Mouse (Mus musculus) limb, embryonic 14.5 days (tissue): ENCODE measurements at regions not wholly inside any gene's neighbourhood (a gene's known extent, or its start where the extent isn't known, plus 50 kb on each side); places are given as distances from the start of the nearest gene placed in this dataset.

ENCODE experiments used
- ATAC-seq: fragments of 200-750 bp; cut with Nextera tagmentation; 2 replicates; pipeline ENCODE4 v1.8.0; 2017; ENCODE audit warnings: low read depth, moderate number of reproducible peaks, moderate TSS enrichment; ENCODE audit not compliant: low FRiP score
- DNase-seq: peaks from one replicate; pipeline ENCODE4 v3.0.0-alpha.2; 2015; ENCODE audit warnings: low spot score
- H3K27ac ChIP-seq: fragments of 300-500 bp; sonication (generic); replicated peaks from 2 replicates; pipeline ENCODE4 v1.5.1; 2014; ENCODE audit warnings: low read depth, mild to moderate bottlenecking, low read length, moderate library complexity, mixed read lengths
- H3K27me3 ChIP-seq: fragments of 300-500 bp; sonication (generic); 2 replicates; pipeline ENCODE4 v1.6.1; 2014; ENCODE audit warnings: low read length, mixed read lengths; ENCODE audit not compliant: control insufficient read depth, insufficient read depth
- H3K36me3 ChIP-seq: fragments of 300-500 bp; sonication (generic); 2 replicates; pipeline ENCODE4 v1.6.1; 2014; ENCODE audit warnings: mild to moderate bottlenecking, low read length, moderate library complexity, mixed read lengths; ENCODE audit not compliant: control insufficient read depth, insufficient read depth
- H3K4me1 ChIP-seq: fragments of 300-500 bp; sonication (generic); 2 replicates; pipeline ENCODE4 v1.6.1; 2014; ENCODE audit warnings: antibody characterized with exemption, low read length, mixed read lengths; ENCODE audit not compliant: control insufficient read depth, insufficient read depth
- H3K4me2 ChIP-seq: fragments of 300-500 bp; sonication (generic); replicated peaks from 2 replicates; pipeline ENCODE4 v1.6.1; 2014; ENCODE audit warnings: low read depth, mild to moderate bottlenecking, low read length, moderate library complexity; ENCODE audit not compliant: severe bottlenecking
- H3K4me3 ChIP-seq: fragments of 300-500 bp; sonication (generic); replicated peaks from 2 replicates; pipeline ENCODE4 v1.5.1; 2014; ENCODE audit warnings: low read length
- H3K9ac ChIP-seq: fragments of 300-500 bp; sonication (generic); 2 replicates; pipeline ENCODE4 v1.6.1; 2014; ENCODE audit warnings: mild to moderate bottlenecking, low read depth, low read length, moderate library complexity; ENCODE audit not compliant: severe bottlenecking
- H3K9me3 ChIP-seq: fragments of 300-500 bp; sonication (generic); 2 replicates; pipeline ENCODE4 v1.6.1; 2016; ENCODE audit warnings: low read length; ENCODE audit not compliant: control insufficient read depth
- POLR2A ChIP-seq: fragments of 200-500 bp; IDR thresholded peaks from 2 replicates; pipeline ENCODE4 v1.8.0; 2012; ENCODE audit warnings: inconsistent platforms, mild to moderate bottlenecking, moderate library complexity, borderline replicate concordance; ENCODE audit not compliant: insufficient read depth, insufficient read length; ENCODE audit errors: extremely low read depth
- WGBS: fragments of 180-500 bp; shearing (Covaris S2); extraction: QIAGEN DNeasy Blood & Tissue Kit; methylation state at CpG from one replicate; pipeline ENCODE4 v1.1.7; 2014; 5-methylcytosine and 5-hydroxymethylcytosine counted together

DNA sequence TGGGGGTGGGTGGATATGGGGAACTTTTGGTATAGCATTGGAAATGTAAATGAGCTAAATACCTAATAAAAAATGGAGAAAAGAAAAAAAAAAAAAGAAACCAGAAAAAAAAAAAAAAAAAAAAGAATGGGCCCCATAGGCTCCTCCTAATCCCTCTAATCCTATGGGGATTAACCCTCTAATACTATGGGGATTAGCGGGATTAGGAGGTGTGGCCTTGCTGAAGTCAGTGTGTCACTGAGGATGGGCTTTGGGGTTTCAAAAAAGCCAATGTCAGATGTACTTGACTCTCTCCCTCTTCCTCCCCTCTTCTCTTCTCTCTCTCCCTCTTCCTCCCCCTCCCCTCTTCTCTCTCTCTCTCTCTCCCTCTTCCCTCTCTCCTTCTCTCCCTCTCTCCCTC is 541.7 kb upstream of the Jmjd1c start:
- Histone ChIP-seq H3K27me3 (no peaks in the 10 kb centered on the region), H3K4me1 (peaks cover 5% of the 10 kb centered on the region; the same call in 1 of the 2 replicates), H3K9ac (no peak overlapping the region), H3K4me2 (no peak overlapping the region), H3K9me3 (no peaks in the 10 kb centered on the region), H3K36me3 (no peaks in the 10 kb centered on the region), H3K4me3 (no peak overlapping the region), H3K27ac (no peak overlapping the region)
- no peak for TF ChIP-seq POLR2A
- DNase-seq = no peak
- no peak for ATAC-seq
- WGBS = 76% methylated on average over 1 of the region's 1 CpGs

DNA sequence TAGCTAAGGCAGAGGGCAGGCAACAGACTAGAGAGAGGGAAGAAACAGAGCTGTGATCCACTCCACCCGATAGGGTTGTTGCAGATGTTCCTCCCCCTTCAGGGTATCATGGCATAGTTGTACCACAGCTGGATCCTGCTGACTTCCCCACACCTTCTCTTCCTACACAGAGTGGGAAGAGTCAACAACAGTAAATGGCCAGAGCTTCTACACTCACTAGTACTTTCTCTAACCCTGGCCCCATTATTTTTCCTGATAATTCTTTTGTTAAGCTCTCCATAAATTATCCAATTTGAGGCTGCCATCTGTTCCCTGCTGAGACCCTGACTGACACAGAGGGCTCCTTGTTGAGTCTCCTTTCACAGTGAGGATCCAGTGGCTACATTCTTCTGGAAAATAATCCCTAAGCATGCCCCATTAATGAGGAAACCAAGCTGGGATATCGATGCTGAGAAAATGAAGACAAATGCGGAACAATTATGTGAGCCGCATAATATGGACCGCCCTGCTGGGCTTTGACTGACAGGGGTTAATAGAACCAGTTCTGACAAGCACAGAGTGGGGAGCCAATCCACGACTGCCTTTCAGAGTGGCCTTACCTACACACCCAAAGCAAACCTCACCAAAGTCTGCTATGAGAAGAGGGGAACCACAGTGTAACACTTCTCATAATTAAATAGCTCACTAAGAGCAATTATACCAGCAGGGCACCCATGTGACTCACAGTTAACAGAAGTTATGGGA is 537.7 kb upstream of the Jmjd1c start:
- no peaks in the 10 kb centered on the region for H3K36me3 ChIP-seq
- no peaks in the 10 kb centered on the region for H3K4me1 ChIP-seq
- WGBS = 63% methylated on average over 6 of the region's 6 CpGs
- H3K9ac ChIP-seq = no peak overlapping the region
- no peak overlapping the region for H3K27ac ChIP-seq
- no peak for TF ChIP-seq POLR2A
- DNase-seq (no peak), ATAC-seq (no peak)
- H3K4me3 ChIP-seq = no peak overlapping the region
- no peaks in the 10 kb centered on the region for H3K9me3 ChIP-seq
- no peaks in the 10 kb centered on the region for H3K27me3 ChIP-seq
- no peak overlapping the region for H3K4me2 ChIP-seq

DNA sequence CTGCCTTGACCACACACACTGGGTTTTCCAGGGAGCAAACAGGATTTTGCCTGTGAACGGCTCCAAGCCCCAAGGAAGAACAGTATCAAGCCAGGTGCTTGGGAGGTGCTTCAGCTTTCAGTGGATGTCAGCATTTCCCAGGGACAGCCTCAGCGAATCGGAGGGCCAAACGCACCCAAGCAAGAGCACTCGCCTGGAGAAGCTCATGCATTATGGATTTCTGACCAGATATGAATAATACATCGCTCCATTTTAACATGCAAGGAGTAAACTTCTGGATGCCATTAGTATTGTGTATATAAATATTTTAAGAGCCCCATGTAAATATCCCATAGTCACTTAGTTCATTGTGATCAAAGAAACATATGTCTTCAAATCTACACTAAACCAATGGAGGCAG is 530.6 kb upstream of the Jmjd1c start:
- Histone ChIP-seq H3K4me2 (no peak overlapping the region), H3K9me3 (no peaks in the 10 kb centered on the region), H3K27me3 (no peaks in the 10 kb centered on the region), H3K4me1 (no peaks in the 10 kb centered on the region), H3K27ac (no peak overlapping the region), H3K4me3 (no peak overlapping the region), H3K36me3 (no peaks in the 10 kb centered on the region), H3K9ac (no peak overlapping the region)
- no peak for DNase-seq
- ATAC-seq = no peak
- 90% methylated on average over 6 of the region's 6 CpGs for WGBS
- TF ChIP-seq POLR2A = no peak

DNA sequence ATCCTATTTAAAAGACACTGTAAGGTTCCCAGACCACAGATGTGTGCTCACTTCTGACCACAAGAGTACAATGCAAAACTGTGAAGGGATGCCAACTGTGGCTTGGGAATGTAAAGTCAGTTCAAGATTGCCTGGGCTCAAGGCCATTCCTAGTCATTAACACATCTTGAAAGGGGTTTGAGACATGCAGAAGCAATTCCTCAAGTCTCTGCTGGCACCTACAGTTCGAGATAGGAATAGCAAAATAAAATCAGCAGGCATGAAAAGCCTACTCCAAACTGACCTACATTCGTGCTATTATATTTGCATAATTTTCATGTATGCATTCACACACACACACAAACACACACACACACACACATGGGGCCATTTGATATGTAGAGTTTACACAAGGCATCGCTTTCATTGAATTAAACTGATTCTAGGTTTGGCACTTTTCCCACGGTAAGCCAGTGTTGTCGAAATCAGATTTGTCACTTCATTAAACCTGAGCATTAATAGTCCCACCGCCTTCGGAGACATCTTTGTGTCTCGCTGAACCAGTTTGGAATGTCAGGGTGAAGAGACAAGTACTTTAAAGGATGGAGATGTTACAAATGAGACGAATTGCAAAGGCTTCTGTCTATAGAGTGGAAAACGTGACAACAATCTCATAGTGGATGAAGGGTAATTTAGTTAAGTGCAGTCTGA is 520.9 kb upstream of the Jmjd1c start:
- 44% methylated on average over 10 of the region's 10 CpGs for WGBS
- no peaks in the 10 kb centered on the region for H3K27me3 ChIP-seq
- ATAC-seq = no peak
- no peak for TF ChIP-seq POLR2A
- no peak overlapping the region for H3K4me2 ChIP-seq
- no peaks in the 10 kb centered on the region for H3K36me3 ChIP-seq
- no peaks in the 10 kb centered on the region for H3K4me1 ChIP-seq
- H3K4me3 ChIP-seq = no peak overlapping the region
- H3K9me3 ChIP-seq = no peaks in the 10 kb centered on the region
- no peak overlapping the region for H3K9ac ChIP-seq
- peak; percentile 71 for DNase-seq
- H3K27ac ChIP-seq = no peak overlapping the region

DNA sequence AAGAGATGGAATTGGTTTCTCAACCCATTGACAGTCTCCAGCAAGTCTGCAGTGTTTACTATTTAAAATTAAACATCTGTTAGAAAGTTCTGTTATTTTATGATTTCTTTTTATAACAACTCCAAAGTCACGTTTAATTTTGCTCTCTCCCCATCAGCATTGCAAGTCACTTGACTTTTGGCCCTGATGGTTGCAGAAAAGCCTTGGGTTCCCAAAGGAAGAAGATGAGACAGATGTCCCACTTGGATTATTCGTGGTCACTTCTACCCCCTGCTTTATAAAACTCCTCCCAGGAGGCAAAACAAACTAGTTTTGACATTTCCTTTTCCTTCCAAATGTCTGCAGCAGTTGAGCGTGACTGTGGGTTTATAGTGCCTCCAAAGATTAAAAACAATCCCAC is 502.9 kb upstream of the Jmjd1c start:
- Histone ChIP-seq H3K9ac (no peak overlapping the region), H3K4me2 (no peak overlapping the region), H3K4me3 (no peak overlapping the region), H3K4me1 (0 out of 2 replicates have a peak, but pooled peaks cover 5% of the 10 kb centered on the region), H3K27ac (no peak overlapping the region), H3K9me3 (no peaks in the 10 kb centered on the region), H3K27me3 (no peaks in the 10 kb centered on the region), H3K36me3 (no peaks in the 10 kb centered on the region)
- TF ChIP-seq POLR2A = no peak
- 24% methylated on average over 3 of the region's 3 CpGs for WGBS
- ATAC-seq (peak; percentile 12; the same call in 1 of the 2 replicates), DNase-seq (no peak)
